Mouse (Mus musculus): ENCODE results near the gene Ssu72.

DNA sequence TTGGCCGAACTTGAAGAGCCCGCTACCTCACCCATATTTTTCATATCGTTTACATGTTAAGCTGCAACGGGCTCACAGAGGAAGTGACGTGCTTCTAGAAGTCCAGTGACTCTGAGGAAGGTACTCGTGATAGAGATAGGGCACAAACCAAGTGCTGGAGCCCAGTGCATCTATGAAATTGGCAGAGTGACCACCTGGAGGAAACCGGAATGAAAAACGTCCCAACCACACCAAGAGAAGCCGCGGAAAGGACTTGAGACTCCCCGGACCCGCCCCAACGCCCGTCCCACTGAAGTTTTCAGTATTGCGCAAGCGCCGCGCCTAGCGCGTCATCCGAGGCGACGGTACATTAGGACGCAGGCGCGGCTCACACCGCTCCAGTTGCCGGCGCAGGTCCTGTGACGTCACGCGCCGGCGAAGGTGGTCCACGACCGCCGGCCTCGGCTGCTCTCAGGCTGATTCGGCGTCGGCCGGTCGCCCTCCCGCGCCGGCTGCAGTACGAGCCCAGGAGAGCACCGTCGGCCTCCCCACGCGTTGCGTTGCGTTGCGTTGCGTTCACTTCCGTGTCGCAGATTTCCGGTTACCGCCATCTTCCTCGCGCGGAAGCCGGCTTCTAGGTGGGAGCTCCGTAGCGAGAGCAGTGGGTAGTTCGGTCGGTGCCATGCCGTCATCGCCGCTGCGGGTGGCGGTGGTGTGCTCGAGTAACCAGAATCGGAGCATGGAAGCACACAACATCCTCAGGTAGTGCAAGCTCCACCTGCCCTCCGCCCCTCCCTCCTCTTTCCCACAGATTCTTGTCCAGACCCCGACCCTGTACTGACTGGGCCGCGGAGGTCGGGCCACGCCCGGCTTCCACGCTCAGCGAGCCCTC is at the start of gene Ssu72:
- TF ChIP-seq CTCF (IDR thresholded peaks at IDR 0.05; ENCODE audit: extremely low read depth, insufficient read length, insufficient replicate concordance, low read depth, low read length): no peak
- 0 out of 2 replicates have a peak, but pooled peaks have one; percentile 69 for TF ChIP-seq POLR2A (IDR thresholded peaks at IDR 0.05; ENCODE audit: low read depth, low read length)
